Mouse (Mus musculus): ENCODE results near the gene Fam102a. TPM values are rescaled to one million over a fixed set of nuclear protein-coding genes. Genes with fewer than 3 reads are reported as not detected.

The Fam102a gene
- polyA plus RNA-seq, 1 experiment: 17.6 TPM

DNA sequence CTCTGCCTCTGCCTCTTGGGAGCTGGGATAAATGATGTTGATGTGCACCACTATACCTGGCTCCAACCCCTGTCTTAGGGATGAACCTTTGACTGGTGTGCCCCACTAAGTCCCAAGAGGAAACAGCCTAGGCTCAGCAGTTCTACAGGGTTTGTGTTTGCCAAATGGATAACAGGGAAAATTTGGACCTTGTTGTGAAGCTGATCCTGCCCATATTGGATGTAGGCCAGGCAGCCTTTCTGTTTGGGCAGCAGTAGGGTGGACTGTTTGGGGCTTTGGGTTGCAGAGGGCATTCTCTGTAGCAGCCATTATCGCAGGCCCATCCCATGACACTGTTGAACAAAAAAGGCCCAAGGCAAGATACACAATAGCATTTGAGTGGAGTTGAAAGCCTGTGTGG is 11.8 kb downstream of the Fam102a start:
- H3K27me3 ChIP-seq (ENCODE audit: control insufficient read depth, insufficient read depth, low read length): no peaks in the 10 kb centered on the region
- no peak overlapping the region for H3K4me3 ChIP-seq (ENCODE audit: control insufficient read depth, low read depth, low read length)
- TF ChIP-seq CTCF (IDR thresholded peaks at IDR 0.05; ENCODE audit: control insufficient read depth, insufficient read depth, insufficient replicate concordance, low read depth, low read length): no peak
- TF ChIP-seq POLR2A (IDR thresholded peaks at IDR 0.05; ENCODE audit: control insufficient read depth, low read depth, low read length): no peak
- no peak overlapping the region for H3K27ac ChIP-seq (ENCODE audit: control insufficient read depth, insufficient read depth, low read depth, low read length)
- peaks cover 3% of the 10 kb centered on the region for H3K4me1 ChIP-seq (ENCODE audit: control insufficient read depth, insufficient read depth, low read length)
- H3K36me3 ChIP-seq (ENCODE audit: control insufficient read depth, insufficient read depth, low read length): no peaks in the 10 kb centered on the region

DNA sequence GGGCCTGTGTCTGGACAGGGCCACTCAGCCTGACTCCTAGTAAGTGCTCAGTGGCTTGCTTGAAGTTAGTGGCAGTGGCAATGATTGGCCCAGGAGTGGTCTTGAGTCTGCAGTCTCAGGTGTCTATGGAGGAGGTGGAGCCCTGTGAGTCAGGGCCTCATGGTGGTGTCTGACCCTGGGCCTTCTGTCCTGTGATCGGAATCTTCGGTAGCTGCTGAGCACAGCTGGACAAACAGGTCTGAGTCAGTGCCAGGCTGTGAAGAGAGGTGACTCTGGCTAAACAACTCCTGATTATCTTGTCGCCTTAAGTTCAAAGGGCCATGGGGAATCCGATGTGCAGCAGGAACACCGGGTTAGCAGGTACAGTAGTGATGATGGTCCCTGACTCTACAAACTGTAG is 12.2 kb downstream of the Fam102a start:
- Histone ChIP-seq H3K27me3 (ENCODE audit: control insufficient read depth, insufficient read depth, low read length) (no peaks in the 10 kb centered on the region), H3K36me3 (ENCODE audit: control insufficient read depth, insufficient read depth, low read length) (no peaks in the 10 kb centered on the region), H3K27ac (ENCODE audit: control insufficient read depth, insufficient read depth, low read depth, low read length) (no peak overlapping the region), H3K4me3 (ENCODE audit: control insufficient read depth, low read depth, low read length) (no peak overlapping the region), H3K4me1 (ENCODE audit: control insufficient read depth, insufficient read depth, low read length) (peaks cover 2% of the 10 kb centered on the region)
- TF ChIP-seq POLR2A (IDR thresholded peaks at IDR 0.05; ENCODE audit: control insufficient read depth, low read depth, low read length) (no peak), CTCF (IDR thresholded peaks at IDR 0.05; ENCODE audit: control insufficient read depth, insufficient read depth, insufficient replicate concordance, low read depth, low read length) (no peak)

DNA sequence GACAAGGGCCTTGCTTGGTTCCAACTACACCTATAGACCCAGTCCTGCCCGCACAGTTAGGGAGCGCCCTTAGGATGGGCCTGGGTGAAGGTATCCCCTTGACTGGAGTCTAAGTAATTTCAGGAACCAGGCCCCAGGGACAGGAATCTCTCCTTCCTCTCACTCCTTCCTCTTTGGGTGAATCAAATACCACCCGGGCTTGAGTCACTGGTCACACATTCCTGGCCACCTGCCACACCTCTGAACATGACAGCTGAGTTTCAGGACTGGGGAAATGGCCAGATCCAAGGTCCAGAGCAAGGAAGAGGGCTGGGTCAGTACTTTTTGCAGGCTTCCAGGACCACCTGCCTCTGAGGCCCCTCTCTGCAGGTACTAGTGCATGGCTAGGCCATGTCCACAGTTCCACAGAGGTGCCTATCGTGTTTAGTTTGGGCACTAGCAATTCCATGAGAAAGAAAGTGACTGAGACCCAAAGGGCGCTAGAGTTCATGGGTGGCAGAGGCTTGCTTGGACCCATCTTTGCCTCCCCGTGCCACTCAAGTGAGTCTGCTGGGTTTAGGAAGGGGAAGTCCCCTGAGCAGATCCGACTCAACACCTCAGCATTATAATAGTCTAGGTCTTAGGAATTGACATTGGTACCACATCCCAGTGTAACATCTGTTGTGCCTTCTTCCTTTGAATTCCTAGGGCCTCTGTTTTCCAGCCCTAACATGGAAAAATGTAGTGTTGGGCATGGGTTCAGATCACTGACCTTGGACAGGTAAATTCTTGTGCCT is 13.0 kb downstream of the Fam102a start:
- TF ChIP-seq POLR2A (IDR thresholded peaks at IDR 0.05; ENCODE audit: control insufficient read depth, low read depth, low read length) (no peak), CTCF (IDR thresholded peaks at IDR 0.05; ENCODE audit: control insufficient read depth, insufficient read depth, insufficient replicate concordance, low read depth, low read length) (no peak)
- H3K27ac ChIP-seq (ENCODE audit: control insufficient read depth, insufficient read depth, low read depth, low read length): no peak overlapping the region
- no peaks in the 10 kb centered on the region for H3K27me3 ChIP-seq (ENCODE audit: control insufficient read depth, insufficient read depth, low read length)
- H3K4me1 ChIP-seq (ENCODE audit: control insufficient read depth, insufficient read depth, low read length): no peaks in the 10 kb centered on the region; the same call in 1 of the 2 replicates
- no peak overlapping the region for H3K4me3 ChIP-seq (ENCODE audit: control insufficient read depth, low read depth, low read length)
- no peaks in the 10 kb centered on the region for H3K36me3 ChIP-seq (ENCODE audit: control insufficient read depth, insufficient read depth, low read length)

DNA sequence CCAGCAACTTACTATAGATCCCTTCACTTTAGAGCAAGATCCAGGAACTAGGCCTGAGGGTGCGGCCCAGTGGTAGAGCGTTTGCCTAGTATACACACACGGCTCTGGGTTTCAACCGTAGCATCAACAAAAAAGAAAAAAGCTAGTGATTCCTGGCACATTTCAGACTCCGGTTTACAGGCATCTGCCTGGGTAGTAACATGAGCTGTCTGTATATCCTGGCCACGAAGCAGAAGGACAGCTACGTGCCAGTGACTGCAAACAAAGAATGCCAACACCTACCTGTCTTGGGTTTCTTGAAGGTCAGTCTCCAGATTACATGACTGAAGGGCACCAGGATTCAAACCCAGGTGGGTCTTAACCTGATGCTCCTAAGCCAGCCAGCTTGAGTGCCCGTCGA is 14.0 kb downstream of the Fam102a start:
- no peak overlapping the region for H3K27ac ChIP-seq (ENCODE audit: control insufficient read depth, insufficient read depth, low read depth, low read length)
- H3K4me3 ChIP-seq (ENCODE audit: control insufficient read depth, low read depth, low read length): no peak overlapping the region
- no peaks in the 10 kb centered on the region for H3K4me1 ChIP-seq (ENCODE audit: control insufficient read depth, insufficient read depth, low read length)
- H3K27me3 ChIP-seq (ENCODE audit: control insufficient read depth, insufficient read depth, low read length): no peaks in the 10 kb centered on the region
- H3K36me3 ChIP-seq (ENCODE audit: control insufficient read depth, insufficient read depth, low read length): no peaks in the 10 kb centered on the region
- no peak for TF ChIP-seq POLR2A (IDR thresholded peaks at IDR 0.05; ENCODE audit: control insufficient read depth, low read depth, low read length)

DNA sequence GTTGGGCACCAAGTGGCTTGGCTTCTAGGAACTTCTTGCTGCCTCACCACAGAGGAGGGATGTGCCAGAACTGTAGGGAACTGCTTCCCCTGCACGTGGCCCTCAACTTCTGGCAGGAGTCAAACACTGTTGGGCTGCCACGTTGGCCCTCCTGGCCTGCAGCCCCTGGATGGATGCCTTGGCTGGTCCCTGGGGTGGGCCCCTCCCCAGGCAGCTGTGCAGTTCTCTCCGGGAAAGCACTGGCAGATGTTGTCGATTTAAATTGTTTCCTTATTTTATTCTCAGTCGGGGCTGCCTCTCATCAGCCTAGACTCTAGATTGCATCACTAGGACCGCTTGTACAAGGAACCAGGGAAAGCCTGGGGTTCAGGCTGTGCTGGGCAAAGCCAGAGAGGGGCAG is 14.6 kb downstream of the Fam102a start:
- no peak for TF ChIP-seq CTCF (IDR thresholded peaks at IDR 0.05; ENCODE audit: control insufficient read depth, insufficient read depth, insufficient replicate concordance, low read depth, low read length)
- TF ChIP-seq POLR2A (IDR thresholded peaks at IDR 0.05; ENCODE audit: control insufficient read depth, low read depth, low read length): no peak
- H3K27ac ChIP-seq (ENCODE audit: control insufficient read depth, insufficient read depth, low read depth, low read length): no peak overlapping the region
- no peak overlapping the region for H3K4me3 ChIP-seq (ENCODE audit: control insufficient read depth, low read depth, low read length)
- no peaks in the 10 kb centered on the region for H3K36me3 ChIP-seq (ENCODE audit: control insufficient read depth, insufficient read depth, low read length)
- H3K27me3 ChIP-seq (ENCODE audit: control insufficient read depth, insufficient read depth, low read length): no peaks in the 10 kb centered on the region
- no peaks in the 10 kb centered on the region for H3K4me1 ChIP-seq (ENCODE audit: control insufficient read depth, insufficient read depth, low read length)

DNA sequence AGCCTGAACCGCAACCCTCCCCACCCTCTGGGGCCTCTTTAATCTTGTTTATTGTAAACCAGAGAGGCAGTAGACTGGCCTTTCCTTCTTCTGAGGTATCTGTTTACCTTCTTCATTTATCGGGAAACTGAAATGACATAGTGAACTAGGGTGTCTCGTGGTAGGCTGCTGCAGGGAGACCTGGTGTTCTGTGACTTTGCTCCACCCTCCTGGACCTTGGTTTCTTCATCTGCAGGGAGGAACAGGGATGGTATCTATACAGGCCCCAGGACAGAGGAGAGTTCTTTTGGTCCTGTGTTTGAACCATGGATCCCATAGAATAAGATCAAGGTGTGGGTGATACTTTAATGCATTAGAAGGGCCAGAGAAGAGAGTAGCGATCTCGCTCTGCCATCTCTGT is 16.1 kb downstream of the Fam102a start:
- TF ChIP-seq CTCF (IDR thresholded peaks at IDR 0.05; ENCODE audit: control insufficient read depth, insufficient read depth, insufficient replicate concordance, low read depth, low read length) (no peak), POLR2A (IDR thresholded peaks at IDR 0.05; ENCODE audit: control insufficient read depth, low read depth, low read length) (no peak)
- no peaks in the 10 kb centered on the region for H3K36me3 ChIP-seq (ENCODE audit: control insufficient read depth, insufficient read depth, low read length)
- no peaks in the 10 kb centered on the region for H3K4me1 ChIP-seq (ENCODE audit: control insufficient read depth, insufficient read depth, low read length)
- H3K4me3 ChIP-seq (ENCODE audit: control insufficient read depth, low read depth, low read length): no peak overlapping the region
- no peaks in the 10 kb centered on the region for H3K27me3 ChIP-seq (ENCODE audit: control insufficient read depth, insufficient read depth, low read length)
- H3K27ac ChIP-seq (ENCODE audit: control insufficient read depth, insufficient read depth, low read depth, low read length): no peak overlapping the region

DNA sequence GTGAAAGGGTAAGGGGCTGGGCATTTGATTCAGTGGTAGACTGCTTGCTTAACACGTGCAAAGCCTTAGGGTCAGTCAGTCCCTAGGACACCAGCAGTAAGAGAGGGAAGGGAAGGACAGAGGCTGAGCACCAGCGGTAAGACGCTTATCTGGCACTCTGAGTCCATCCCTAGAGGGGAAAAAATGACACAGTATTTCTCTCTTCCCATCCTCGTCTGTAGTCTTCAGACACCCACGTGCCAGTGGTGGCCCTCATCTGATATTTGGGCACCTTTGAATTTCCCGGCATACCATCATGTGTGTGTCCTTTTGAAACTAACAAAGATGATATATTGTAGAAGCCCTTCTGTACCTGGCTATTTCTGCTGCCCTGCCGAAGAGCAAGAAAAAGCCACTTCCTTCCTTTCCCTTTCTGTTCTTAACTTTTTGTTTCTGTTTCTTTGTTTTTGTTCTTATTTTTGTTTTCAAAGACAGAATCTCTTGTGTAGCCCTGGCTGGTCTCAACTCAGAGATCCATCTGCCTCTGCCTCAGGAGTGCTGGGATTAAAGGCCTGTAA is 18.5 kb downstream of the Fam102a start:
- no peak overlapping the region for H3K4me3 ChIP-seq (ENCODE audit: control insufficient read depth, low read depth, low read length)
- TF ChIP-seq POLR2A (IDR thresholded peaks at IDR 0.05; ENCODE audit: control insufficient read depth, low read depth, low read length) (no peak), CTCF (IDR thresholded peaks at IDR 0.05; ENCODE audit: control insufficient read depth, insufficient read depth, insufficient replicate concordance, low read depth, low read length) (no peak)
- no peaks in the 10 kb centered on the region for H3K4me1 ChIP-seq (ENCODE audit: control insufficient read depth, insufficient read depth, low read length)
- no peaks in the 10 kb centered on the region for H3K27me3 ChIP-seq (ENCODE audit: control insufficient read depth, insufficient read depth, low read length)
- no peaks in the 10 kb centered on the region for H3K36me3 ChIP-seq (ENCODE audit: control insufficient read depth, insufficient read depth, low read length)
- H3K27ac ChIP-seq (ENCODE audit: control insufficient read depth, insufficient read depth, low read depth, low read length): no peak overlapping the region

Measured in testis, adult 2 months (tissue).